Mouse (Mus musculus) CD8-positive naive resting alpha-beta T cell, adult 57 days (primary cell): Measurements from ENCODE around the gene Sft2d1. TPM values are rescaled to one million over a fixed set of nuclear protein-coding genes. Genes with fewer than 3 reads are reported as not detected.

Experiments used
- total RNA-seq: library from RNA; stranded (reverse); gene quantifications from one replicate; pipeline ENCODE4 v1.2.4, GENCODE M21; 2023

Gene Sft2d1
- 84.1 TPM for total RNA-seq

GRCm38 (mm10) chr17:8310838-8311614 lies at the start of gene Sft2d1:
TSS of gene Sft2d1 (plus strand) at chr17:8311102.

GRCm38 (mm10) chr17:8282821-8283525 lies 27.9 kb upstream of the Sft2d1 start, which contains the start of gene Mpc1:
TSS of gene Mpc1 (plus strand) at chr17:8282904.

GRCm38 (mm10) chr17:8337159-8337558 lies 26.3 kb downstream of the Sft2d1 start, which contains the start of gene Prr18:
TSS of gene Prr18 (plus strand) at chr17:8337459.

DNA sequence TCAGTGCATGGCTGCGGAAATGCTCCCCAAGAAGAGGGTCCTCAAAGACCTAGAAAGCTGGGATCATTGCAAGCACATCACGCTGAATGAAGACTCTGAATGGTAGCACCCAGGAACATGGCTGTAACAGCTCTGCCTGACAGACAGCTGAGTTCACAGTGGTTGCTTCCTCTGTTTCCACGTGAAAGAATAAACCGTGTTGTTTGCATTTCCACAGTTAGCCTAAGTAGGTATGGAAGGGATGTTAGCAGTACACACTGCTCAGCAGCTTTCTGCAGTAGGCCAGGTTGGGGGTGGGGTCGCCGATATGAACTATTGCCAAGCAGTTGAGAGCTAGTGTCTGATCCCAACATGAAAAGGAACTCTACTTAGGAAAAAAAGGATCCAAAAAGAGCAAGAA lies 44.8 kb downstream of the Sft2d1 start, which contains the start of gene T2:
T2 (plus strand) TSS at position 301 of the 400 bp plus-strand sequence.

Other genes starting within 250 kb of the Sft2d1 start
- gene Gm49673, start 163.3 kb upstream of the Sft2d1 start, total RNA-seq: not detected
- gene Rnaset2a, start 163.0 kb upstream of the Sft2d1 start, total RNA-seq: 42.7 TPM
- gene Fgfr1op, start 145.6 kb upstream of the Sft2d1 start, total RNA-seq: 37.1 TPM
- 6.1 TPM for gene Ccr6, start 75.1 kb upstream of the Sft2d1 start, total RNA-seq
- gene Mpc1, start 28.2 kb upstream of the Sft2d1 start, total RNA-seq: 41.7 TPM
- gene Prr18, start 26.4 kb downstream of the Sft2d1 start, total RNA-seq: 0.64 TPM
- 0.64 TPM for gene T2, start 44.9 kb downstream of the Sft2d1 start, total RNA-seq
- not detected for gene T, start 123.3 kb downstream of the Sft2d1 start, total RNA-seq
- gene Pde10a, start 214.3 kb downstream of the Sft2d1 start, total RNA-seq: not detected